Mouse (Mus musculus) limb, embryonic 15.5 days (tissue): Measurements from ENCODE around the gene Sdr39u1. TPM values are rescaled to one million over a fixed set of nuclear protein-coding genes. Genes with fewer than 3 reads are reported as not detected.

Experiments
- ATAC-seq: fragments of 200-750 bp; cut with Nextera tagmentation; 2 replicates; pipeline ENCODE4 v1.8.0; 2017; ENCODE audit warnings: low read depth, moderate TSS enrichment; ENCODE audit not compliant: insufficient number of reproducible peaks, low FRiP score, low TSS enrichment
- H3K27ac ChIP-seq: fragments of 300-500 bp; sonication (generic); 2 replicates; pipeline ENCODE4 v1.5.1; 2015; ENCODE audit warnings: moderate library complexity, mild to moderate bottlenecking, inconsistent platforms
- H3K27me3 ChIP-seq: fragments of 300-500 bp; sonication (generic); 2 replicates; pipeline ENCODE4 v1.6.1; 2015; ENCODE audit warnings: inconsistent platforms
- H3K36me3 ChIP-seq: fragments of 300-500 bp; sonication (generic); 2 replicates; pipeline ENCODE4 v1.6.1; 2015; ENCODE audit warnings: inconsistent platforms
- H3K4me1 ChIP-seq: fragments of 300-500 bp; sonication (generic); 2 replicates; pipeline ENCODE4 v1.6.1; 2015; ENCODE audit warnings: inconsistent platforms
- H3K4me2 ChIP-seq: fragments of 300-500 bp; sonication (generic); 2 replicates; pipeline ENCODE4 v1.6.1; 2015; ENCODE audit warnings: mild to moderate bottlenecking, inconsistent platforms
- H3K4me3 ChIP-seq: fragments of 300-500 bp; sonication (generic); 2 replicates; pipeline ENCODE4 v1.5.1; 2015; ENCODE audit warnings: mild to moderate bottlenecking, inconsistent platforms
- H3K9ac ChIP-seq: fragments of 300-500 bp; sonication (generic); 2 replicates; pipeline ENCODE4 v1.6.1; 2015; ENCODE audit warnings: inconsistent platforms
- H3K9me3 ChIP-seq: fragments of 300-500 bp; sonication (generic); 2 replicates; pipeline ENCODE4 v1.6.1; 2016; ENCODE audit warnings: inconsistent platforms
- WGBS: fragments of 180-500 bp; shearing (Covaris S2); methylation state at CpG from one replicate; pipeline ENCODE4 v1.1.7; 2015; 5-methylcytosine and 5-hydroxymethylcytosine counted together
- polyA plus RNA-seq: library from polyadenylated mRNA; unstranded; fragments of >200 nt; fragmentation: Nextera tagmentation; extraction: Ambion mirVana; gene quantifications from 2 replicates; pipeline ENCODE4 v1.2.1, GENCODE M21; 2015

Gene Sdr39u1
- polyA plus RNA-seq, 1 experiment from 2014 or later: 91.0 TPM

DNA sequence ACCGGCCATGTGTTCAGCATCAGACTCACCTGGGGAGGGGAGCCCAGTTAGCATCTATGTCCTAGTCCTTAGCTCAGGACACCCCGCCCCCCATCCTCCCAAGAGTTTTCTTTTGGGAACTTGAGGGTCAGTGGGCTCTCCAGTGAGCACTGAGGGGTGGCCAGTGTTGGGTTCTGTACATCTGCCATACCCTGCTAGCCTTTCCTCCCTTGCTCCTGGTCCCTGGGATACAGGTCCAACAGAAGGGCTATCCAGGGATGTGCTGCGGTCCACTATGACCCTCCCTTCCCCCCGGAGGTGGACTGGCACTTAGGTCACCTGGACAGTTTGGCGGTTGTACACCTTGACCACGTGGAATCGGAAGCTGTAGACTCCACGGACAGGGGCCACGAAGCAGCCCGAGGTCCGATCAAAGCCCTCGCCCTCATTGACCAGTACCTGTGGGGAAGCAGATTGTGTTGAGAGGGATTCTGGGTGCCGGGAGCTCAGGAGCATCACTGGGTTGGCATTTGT, 16.9 kb downstream of the Sdr39u1 start:
- no peak overlapping the region for H3K27ac ChIP-seq
- WGBS: 90% methylated on average over 13 of the region's 13 CpGs

DNA sequence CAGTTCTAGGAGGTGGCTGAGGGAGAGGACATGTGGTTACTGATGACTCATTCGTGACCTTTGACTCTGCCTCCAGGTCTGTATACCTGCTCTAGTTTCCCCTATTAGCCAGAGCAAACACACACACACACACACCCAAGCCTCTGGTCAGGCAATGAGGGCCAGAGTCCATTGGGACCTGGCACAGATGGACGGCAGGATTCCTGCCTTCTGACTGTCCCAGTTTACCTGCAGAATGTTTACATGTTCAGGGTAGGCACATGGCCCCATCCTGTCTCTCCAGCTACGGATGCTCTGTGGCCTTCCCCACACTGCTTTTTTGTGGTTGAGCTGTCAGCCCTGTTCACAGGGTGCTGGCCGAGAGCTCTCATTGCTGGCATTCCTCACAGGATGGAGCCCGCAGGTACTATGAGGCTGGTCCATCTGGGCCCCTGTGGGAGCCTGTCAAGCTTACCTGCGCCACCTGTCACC, 17.9 kb downstream of the Sdr39u1 start:
- Histone ChIP-seq H3K9ac (no peak overlapping the region), H3K27me3 (no peaks in the 10 kb centered on the region), H3K4me2 (no peak overlapping the region), H3K4me3 (no peak overlapping the region), H3K9me3 (no peaks in the 10 kb centered on the region), H3K4me1 (peaks cover 39% of the 10 kb centered on the region), H3K36me3 (peaks cover 9% of the 10 kb centered on the region), H3K27ac (no peak overlapping the region)
- 52% methylated on average over 6 of the region's 6 CpGs for WGBS
- ATAC-seq: no peak

More for the DNA sequence above, 16.9 kb downstream of the Sdr39u1 start:
- no peak for ATAC-seq
- Histone ChIP-seq H3K9me3 (no peaks in the 10 kb centered on the region), H3K36me3 (peaks cover 19% of the 10 kb centered on the region), H3K4me3 (no peak overlapping the region), H3K9ac (no peak overlapping the region), H3K4me1 (peaks cover 32% of the 10 kb centered on the region), H3K4me2 (no peak overlapping the region), H3K27me3 (no peaks in the 10 kb centered on the region)

DNA sequence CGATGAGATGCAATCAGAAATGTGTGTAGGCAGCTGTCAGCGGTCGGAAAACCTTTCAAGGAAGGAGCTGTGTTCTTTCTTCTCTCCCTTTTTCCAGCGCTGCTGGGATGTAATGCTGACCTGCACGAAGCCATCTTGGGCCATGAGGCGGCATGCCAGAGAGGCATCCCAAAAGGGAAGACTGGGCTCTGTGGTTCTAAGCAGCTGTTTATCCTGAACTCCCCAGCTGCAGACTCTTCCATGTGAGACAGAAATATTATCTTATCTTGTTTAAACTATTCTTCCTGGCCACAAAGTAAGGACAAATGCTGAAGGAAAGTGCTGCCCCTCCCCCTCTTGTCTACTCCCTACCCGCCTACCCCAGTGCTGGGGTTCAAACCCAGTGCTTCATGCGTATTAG, 19.1 kb downstream of the Sdr39u1 start:
- Histone ChIP-seq H3K9ac (no peak overlapping the region), H3K27ac (no peak overlapping the region), H3K9me3 (no peaks in the 10 kb centered on the region), H3K4me1 (peaks cover 26% of the 10 kb centered on the region), H3K4me2 (no peak overlapping the region), H3K27me3 (no peaks in the 10 kb centered on the region), H3K36me3 (no peaks in the 10 kb centered on the region), H3K4me3 (no peak overlapping the region)
- no peak for ATAC-seq
- WGBS: 83% methylated on average over 8 of the region's 8 CpGs

DNA sequence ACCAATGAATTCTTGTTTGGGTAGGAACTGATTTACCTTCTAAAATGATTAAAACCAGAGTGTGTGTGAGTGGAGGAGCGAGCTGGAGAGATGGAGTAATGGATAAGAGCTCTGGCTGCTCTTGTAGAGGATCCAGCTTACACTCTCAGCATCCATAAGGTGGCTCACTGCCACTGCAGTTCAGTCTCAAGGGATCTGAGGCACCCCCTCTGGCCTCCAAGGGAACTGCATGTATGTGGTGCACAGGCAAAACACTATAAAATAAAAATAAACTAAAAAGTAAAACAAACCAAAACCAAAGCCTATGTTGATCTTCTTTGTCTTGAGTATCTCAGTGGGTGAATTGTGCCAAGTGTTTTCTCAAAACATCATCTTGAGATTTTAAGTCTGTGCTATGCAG, 20.5 kb downstream of the Sdr39u1 start:
- Histone ChIP-seq H3K27me3 (no peaks in the 10 kb centered on the region), H3K9me3 (no peaks in the 10 kb centered on the region), H3K4me2 (no peak overlapping the region), H3K4me3 (no peak overlapping the region), H3K27ac (no peak overlapping the region), H3K4me1 (peaks cover 19% of the 10 kb centered on the region), H3K9ac (no peak overlapping the region), H3K36me3 (no peaks in the 10 kb centered on the region)
- ATAC-seq: no peak
- 47% methylated on average over 1 of the region's 1 CpGs for WGBS

DNA sequence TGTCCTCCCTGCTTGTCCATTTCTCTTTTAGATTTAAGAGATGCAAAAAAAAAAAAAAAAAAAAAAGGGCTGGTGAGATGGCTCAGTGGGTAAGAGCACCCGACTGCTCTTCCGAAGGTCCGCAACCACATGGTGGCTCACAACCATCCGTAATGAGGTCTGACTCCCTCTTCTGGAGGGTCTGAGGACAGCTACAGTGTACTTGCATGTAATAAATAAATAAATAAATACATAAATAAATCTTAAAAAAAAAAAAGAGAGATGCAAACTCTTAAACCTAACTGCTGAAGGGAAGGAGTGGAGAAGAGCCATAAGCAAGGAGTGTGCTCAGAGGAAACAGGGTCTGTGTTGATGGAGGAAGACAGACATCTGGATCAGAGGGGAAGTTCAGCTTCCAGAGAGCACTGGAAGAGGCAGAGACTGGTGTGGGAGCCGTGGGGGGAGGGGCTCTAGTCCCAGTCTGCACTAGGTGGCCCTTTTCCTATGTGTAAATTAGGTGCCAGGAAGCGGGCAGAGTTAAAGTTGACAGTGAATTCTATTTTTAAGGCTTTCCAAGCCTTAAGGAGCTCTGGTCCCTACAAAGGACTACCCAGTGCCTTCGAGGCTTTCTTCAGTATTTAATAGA, 21.7 kb downstream of the Sdr39u1 start:
- peaks cover 22% of the 10 kb centered on the region for H3K4me1 ChIP-seq
- H3K27me3 ChIP-seq: no peaks in the 10 kb centered on the region
- no peak for ATAC-seq
- H3K4me2 ChIP-seq: no peak overlapping the region
- no peak overlapping the region for H3K9ac ChIP-seq
- H3K9me3 ChIP-seq: no peaks in the 10 kb centered on the region
- H3K27ac ChIP-seq: no peak overlapping the region
- H3K4me3 ChIP-seq: no peak overlapping the region
- WGBS: 9% methylated on average over 7 of the region's 7 CpGs
- H3K36me3 ChIP-seq: peaks cover under 1% of the 10 kb centered on the region; the same call in 1 of the 2 replicates

DNA sequence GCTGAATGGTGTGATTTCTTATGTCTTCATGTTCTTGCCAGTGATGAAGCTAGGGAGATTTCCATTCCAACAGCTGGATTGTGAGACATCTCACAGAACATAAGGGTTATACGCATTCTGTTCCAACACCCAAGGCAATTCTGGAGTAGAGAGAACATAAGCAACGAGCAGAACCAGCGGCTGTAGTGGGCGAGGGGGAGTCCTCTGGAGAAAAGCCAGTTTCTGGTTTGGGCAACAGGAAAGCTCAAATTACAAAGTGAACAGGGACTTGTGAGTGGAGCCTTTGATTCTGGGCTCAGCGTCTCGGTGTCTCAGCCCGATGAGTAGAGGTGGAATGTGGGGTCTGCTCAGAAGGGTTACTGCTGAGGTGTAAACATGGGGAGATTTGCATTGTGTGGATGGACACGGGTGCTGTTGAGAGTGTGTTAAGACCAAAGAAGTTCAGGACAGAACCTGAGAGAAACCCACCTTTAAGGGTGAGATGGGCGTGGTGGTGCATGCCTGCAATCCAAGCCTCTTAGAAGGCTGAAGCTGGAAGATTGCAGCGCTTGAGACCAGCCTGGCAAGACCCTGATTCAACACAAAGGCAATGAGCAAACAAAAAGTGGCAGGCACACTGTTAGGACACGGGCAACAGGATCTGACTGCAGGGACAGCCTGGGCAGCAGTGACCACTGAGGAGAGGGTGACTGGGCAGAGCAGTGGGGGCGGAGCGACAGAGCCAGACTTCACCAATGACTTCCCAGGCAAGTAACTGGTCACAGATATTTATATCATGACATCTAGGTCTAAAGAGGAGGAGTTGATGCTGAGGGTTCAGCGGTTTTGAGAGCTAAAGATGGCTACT, 22.4 kb downstream of the Sdr39u1 start:
- WGBS: 8% methylated on average over 14 of the region's 14 CpGs
- Histone ChIP-seq H3K27ac (no peak overlapping the region), H3K4me1 (peaks cover 23% of the 10 kb centered on the region)

DNA sequence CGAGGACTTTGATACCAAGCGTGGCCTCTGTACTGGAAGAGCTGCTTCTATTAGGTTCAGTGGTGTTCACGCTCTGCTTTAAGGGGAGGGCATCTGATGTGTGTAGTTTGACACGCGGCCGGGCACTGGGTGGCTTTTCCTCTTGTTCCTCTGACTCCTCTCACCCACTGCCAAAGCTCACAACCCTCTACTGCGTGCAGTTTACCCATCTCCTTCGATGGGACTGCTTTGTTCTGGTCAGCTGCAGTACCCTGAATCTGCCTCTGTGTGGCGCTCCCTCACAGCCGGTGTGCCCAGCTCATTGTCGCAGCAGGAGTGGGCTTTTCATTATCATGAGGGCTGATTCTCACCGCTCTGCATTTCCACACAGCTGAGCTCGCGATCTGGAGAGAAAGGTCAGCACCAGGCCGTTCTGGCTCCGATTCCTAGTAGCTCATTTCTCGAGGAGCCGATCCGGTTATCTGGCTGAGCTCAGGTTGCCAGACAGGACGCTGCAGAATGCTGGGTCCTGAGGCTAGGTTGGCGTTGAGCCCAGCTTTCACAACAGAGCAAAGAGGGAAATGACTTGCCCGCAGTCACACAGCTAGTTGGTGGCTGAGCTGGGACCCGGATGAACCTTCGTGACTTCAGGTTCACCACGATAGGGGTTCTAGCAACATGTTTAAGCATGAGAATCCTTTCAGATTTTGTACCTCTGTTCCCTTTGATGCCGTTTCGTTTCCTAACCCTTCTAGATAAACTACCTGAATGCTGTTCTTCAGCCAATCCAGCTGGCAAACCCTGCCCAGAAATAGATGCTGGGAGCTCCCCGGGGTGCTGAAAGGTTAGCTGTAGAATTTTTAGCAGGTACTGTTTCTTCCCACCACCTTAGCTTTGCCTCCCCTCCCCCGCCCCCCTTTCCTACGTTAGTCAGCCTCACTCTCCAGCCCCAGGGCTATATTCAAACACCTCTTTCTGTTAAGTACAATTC, 26.1 kb downstream of the Sdr39u1 start:
- 13% methylated on average over 30 of the region's 30 CpGs for WGBS

More for the DNA sequence above, 22.4 kb downstream of the Sdr39u1 start:
- H3K9me3 ChIP-seq: no peaks in the 10 kb centered on the region
- H3K4me2 ChIP-seq: peak overlapping the region; percentile 29; the same call in 1 of the 2 replicates
- H3K27me3 ChIP-seq: no peaks in the 10 kb centered on the region
- no peak overlapping the region for H3K4me3 ChIP-seq
- H3K36me3 ChIP-seq: peaks cover 8% of the 10 kb centered on the region; the same call in 1 of the 2 replicates
- ATAC-seq: no peak
- no peak overlapping the region for H3K9ac ChIP-seq

DNA sequence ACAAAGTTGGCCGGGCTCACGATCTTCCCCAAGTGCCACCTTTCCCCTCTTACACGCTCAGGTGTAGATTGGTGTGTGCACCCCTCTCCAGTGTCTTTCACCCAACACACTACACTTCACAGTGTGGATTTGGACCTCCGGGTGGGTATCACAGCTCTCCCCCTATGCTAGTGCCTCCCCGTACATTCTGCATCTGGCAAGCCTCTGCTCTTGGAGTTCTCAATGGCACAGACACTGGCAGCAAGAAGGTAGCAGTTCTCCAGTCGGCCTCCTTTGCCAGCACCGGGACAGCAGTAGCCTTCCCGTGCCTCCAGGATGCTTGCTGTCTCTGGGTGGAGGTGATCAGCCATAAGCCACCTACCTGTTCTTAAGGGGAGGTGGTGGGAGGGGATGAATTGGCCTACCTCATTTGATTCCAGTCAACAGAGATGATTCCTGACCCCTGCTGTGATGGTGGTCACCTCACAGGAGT, 26.8 kb downstream of the Sdr39u1 start:
- no peak for ATAC-seq
- Histone ChIP-seq H3K36me3 (peaks cover 52% of the 10 kb centered on the region), H3K27me3 (no peaks in the 10 kb centered on the region)

More for the DNA sequence above, 26.1 kb downstream of the Sdr39u1 start:
- Histone ChIP-seq H3K4me3 (no peak overlapping the region; the same call in 1 of the 2 replicates), H3K4me1 (peaks cover 23% of the 10 kb centered on the region), H3K27ac (peak overlapping the region; percentile 48; the same call in 1 of the 2 replicates), H3K36me3 (peaks cover 45% of the 10 kb centered on the region), H3K27me3 (no peaks in the 10 kb centered on the region), H3K9ac (no peak overlapping the region), H3K9me3 (no peaks in the 10 kb centered on the region), H3K4me2 (peak overlapping the region; percentile 32)
- ATAC-seq: no peak

DNA sequence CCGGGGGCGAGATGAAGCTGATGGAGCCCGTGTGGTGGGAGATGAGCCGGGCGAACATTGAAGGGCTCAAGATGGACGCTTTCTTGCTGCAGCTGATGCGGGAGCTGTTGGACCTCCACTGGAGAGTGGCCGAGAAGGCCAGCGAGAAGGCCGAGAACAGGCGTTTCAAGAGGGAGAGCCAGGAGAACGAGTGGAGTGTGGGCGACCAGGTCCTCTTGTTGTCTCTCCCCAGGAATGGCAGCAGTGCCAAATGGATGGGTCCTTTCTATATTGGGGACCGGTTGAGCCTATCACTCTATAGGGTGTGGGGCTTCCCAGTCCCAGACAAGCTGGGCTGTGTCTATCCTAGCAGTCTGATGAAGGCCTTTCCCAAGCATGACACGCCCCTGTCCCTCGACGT, 27.5 kb downstream of the Sdr39u1 start:
- H3K27me3 ChIP-seq: no peaks in the 10 kb centered on the region
- H3K4me2 ChIP-seq: no peak overlapping the region
- no peak overlapping the region for H3K4me3 ChIP-seq
- ATAC-seq: no peak
- no peak overlapping the region for H3K27ac ChIP-seq
- no peak overlapping the region for H3K9ac ChIP-seq
- peaks cover 18% of the 10 kb centered on the region for H3K4me1 ChIP-seq
- H3K9me3 ChIP-seq: no peaks in the 10 kb centered on the region
- WGBS: 90% methylated on average over 17 of the region's 17 CpGs
- peaks cover 60% of the 10 kb centered on the region for H3K36me3 ChIP-seq

More for the DNA sequence above, 26.8 kb downstream of the Sdr39u1 start:
- Histone ChIP-seq H3K4me2 (peak overlapping the region; percentile 32; the same call in 1 of the 2 replicates), H3K27ac (no peak overlapping the region), H3K4me3 (no peak overlapping the region), H3K9me3 (no peaks in the 10 kb centered on the region), H3K4me1 (peaks cover 23% of the 10 kb centered on the region), H3K9ac (no peak overlapping the region)
- WGBS: 87% methylated on average over 8 of the region's 8 CpGs

DNA sequence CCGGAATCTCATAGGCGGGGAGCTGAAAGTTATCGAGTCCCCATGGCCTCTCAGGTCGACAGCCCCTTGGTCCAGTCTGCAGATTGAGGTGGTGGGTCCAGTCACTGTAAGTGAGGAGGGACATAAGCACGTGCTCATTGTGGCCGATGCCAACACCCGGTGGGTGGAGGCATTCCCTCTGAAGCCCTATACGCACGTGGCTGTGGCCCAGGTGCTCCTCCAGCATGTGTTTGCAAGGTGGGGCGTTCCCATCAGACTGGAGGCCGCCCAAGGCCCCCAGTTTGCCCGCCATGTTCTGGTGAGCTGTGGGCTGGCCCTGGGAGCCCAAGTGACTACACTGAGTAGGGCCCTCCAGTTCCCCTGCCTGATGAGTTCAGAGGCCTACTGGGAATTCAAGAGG, 28.1 kb downstream of the Sdr39u1 start:
- no peak for ATAC-seq
- no peak overlapping the region for H3K27ac ChIP-seq
- no peaks in the 10 kb centered on the region for H3K27me3 ChIP-seq
- H3K4me2 ChIP-seq: no peak overlapping the region
- peaks cover 60% of the 10 kb centered on the region for H3K36me3 ChIP-seq
- H3K4me3 ChIP-seq: no peak overlapping the region
- H3K9me3 ChIP-seq: no peaks in the 10 kb centered on the region
- H3K9ac ChIP-seq: no peak overlapping the region
- H3K4me1 ChIP-seq: peaks cover 15% of the 10 kb centered on the region
- 84% methylated on average over 12 of the region's 12 CpGs for WGBS

DNA sequence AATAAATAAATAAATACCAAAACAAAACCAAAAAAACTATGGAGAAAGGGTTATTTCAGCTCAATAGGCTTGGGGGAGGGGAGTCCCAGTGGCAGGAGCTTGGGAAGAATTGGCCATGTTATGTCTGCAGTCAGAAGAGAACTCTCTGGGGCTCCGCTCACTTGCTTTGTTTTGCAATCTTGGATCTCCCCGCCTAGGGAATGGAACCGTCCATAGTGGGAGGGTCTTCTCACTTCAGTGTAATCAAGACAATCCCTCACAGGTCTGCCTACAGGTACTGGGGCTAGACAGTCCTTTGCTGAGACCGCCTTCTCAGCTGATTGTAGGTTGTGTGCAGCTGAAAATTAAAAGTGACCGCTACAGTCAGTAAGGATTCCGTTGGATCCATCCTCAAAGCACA, 30.6 kb downstream of the Sdr39u1 start:
- no peak overlapping the region for H3K27ac ChIP-seq
- H3K4me1 ChIP-seq: peaks cover 16% of the 10 kb centered on the region
- no peak overlapping the region for H3K4me3 ChIP-seq
- no peak overlapping the region for H3K4me2 ChIP-seq
- no peaks in the 10 kb centered on the region for H3K27me3 ChIP-seq
- no peaks in the 10 kb centered on the region for H3K9me3 ChIP-seq
- peaks cover 85% of the 10 kb centered on the region for H3K36me3 ChIP-seq
- no peak overlapping the region for H3K9ac ChIP-seq
- 93% methylated on average over 6 of the region's 6 CpGs for WGBS
- ATAC-seq: no peak
